Mouse (Mus musculus): Measurements from ENCODE around the gene Kynu. TPM values are rescaled to one million over a fixed set of nuclear protein-coding genes. Genes with fewer than 3 reads are reported as not detected.

The Kynu gene
- polyA plus RNA-seq, 1 experiment from 2014 or later: 0.08 TPM

DNA sequence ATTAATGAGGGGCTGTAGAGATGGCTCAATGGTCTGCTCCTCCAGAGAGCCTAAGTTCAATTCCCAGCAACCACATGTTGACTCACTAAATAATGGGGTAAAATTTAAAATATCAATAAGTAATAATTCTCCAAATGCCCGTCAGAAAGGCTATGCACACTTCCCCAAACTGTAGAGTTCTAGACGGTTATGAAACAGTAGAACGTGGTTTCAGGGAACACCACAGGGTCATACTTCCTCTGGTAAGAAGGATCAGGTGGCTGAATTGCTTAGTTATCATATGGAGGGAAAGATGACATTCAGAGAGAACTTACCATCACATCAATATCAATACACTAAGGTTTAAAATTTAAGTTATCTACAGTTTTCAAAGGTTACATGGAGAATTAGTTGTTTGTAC, 6.1 kb downstream of the Kynu start:
- no peaks in the 10 kb centered on the region for H3K27me3 ChIP-seq (replicated peaks; ENCODE audit: control insufficient read depth, insufficient read depth, low read length)
- no peaks in the 10 kb centered on the region for H3K4me1 ChIP-seq (replicated peaks; ENCODE audit: control insufficient read depth, insufficient read depth, low read length)
- no peak for ATAC-seq
- H3K4me3 ChIP-seq (replicated peaks; ENCODE audit: low read length): no peak overlapping the region
- no peaks in the 10 kb centered on the region for H3K9me3 ChIP-seq (ENCODE audit: control insufficient read depth, low read length)
- H3K27ac ChIP-seq (ENCODE audit: low read length): no peak overlapping the region
- H3K9ac ChIP-seq (replicated peaks; ENCODE audit: low read depth, low read length): no peak overlapping the region
- WGBS: 90% methylated on average over 3 of the region's 3 CpGs
- H3K4me2 ChIP-seq (ENCODE audit: low read length): no peak overlapping the region
- H3K36me3 ChIP-seq (ENCODE audit: control insufficient read depth, insufficient read depth): no peaks in the 10 kb centered on the region

DNA sequence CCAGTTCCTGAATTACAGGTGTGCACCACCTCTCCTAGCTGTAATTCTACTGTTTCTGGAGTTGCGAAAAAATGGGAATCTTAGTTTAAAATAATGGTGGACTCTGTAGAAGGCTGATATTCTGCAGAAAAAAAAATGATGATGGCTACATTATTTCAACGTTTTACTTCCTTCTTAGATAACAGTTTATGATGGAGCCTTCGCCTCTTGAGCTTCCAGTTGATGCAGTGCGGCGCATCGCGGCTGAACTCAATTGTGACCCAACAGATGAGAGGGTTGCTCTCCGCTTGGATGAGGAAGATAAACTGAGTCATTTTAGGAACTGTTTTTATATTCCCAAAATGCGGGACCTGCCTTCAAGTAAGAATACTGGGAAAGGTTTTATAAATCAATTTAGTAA, 7.7 kb downstream of the Kynu start:
- Histone ChIP-seq H3K4me2 (ENCODE audit: low read length) (no peak overlapping the region), H3K4me1 (replicated peaks; ENCODE audit: control insufficient read depth, insufficient read depth, low read length) (no peaks in the 10 kb centered on the region), H3K27me3 (replicated peaks; ENCODE audit: control insufficient read depth, insufficient read depth, low read length) (no peaks in the 10 kb centered on the region), H3K9me3 (ENCODE audit: control insufficient read depth, low read length) (no peaks in the 10 kb centered on the region), H3K9ac (replicated peaks; ENCODE audit: low read depth, low read length) (no peak overlapping the region), H3K27ac (ENCODE audit: low read length) (no peak overlapping the region), H3K4me3 (replicated peaks; ENCODE audit: low read length) (no peak overlapping the region), H3K36me3 (ENCODE audit: control insufficient read depth, insufficient read depth) (no peaks in the 10 kb centered on the region)
- WGBS: 92% methylated on average over 9 of the region's 9 CpGs
- ATAC-seq: no peak

DNA sequence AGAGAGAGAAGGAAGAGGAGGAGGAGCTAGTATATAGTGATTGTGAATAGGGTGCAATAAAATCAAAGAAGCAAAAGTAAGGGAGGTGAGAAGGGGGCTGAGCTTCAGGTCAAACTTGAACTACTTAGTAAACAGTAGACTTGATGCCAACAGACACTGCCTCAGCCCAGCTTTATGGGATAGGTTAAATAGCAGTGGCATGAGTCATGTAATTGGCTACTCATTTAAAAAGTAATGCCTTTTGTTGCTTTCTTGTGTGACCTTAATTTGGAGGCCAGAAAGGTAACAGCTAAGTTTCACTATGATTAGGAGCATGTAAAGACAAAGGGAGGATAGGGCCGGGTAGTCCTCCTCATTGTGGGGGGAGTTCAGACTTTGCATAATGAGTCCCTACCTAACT, 13.3 kb downstream of the Kynu start:
- no peaks in the 10 kb centered on the region for H3K27me3 ChIP-seq (replicated peaks; ENCODE audit: control insufficient read depth, insufficient read depth, low read length)
- no peaks in the 10 kb centered on the region for H3K36me3 ChIP-seq (ENCODE audit: control insufficient read depth, insufficient read depth)
- H3K4me2 ChIP-seq (ENCODE audit: low read length): no peak overlapping the region
- H3K4me1 ChIP-seq (replicated peaks; ENCODE audit: control insufficient read depth, insufficient read depth, low read length): no peaks in the 10 kb centered on the region
- 41% methylated on average over 1 of the region's 1 CpGs for WGBS
- no peak for ATAC-seq
- H3K4me3 ChIP-seq (replicated peaks; ENCODE audit: low read length): no peak overlapping the region
- no peak overlapping the region for H3K9ac ChIP-seq (replicated peaks; ENCODE audit: low read depth, low read length)
- no peaks in the 10 kb centered on the region for H3K9me3 ChIP-seq (ENCODE audit: control insufficient read depth, low read length)
- H3K27ac ChIP-seq (ENCODE audit: low read length): no peak overlapping the region

DNA sequence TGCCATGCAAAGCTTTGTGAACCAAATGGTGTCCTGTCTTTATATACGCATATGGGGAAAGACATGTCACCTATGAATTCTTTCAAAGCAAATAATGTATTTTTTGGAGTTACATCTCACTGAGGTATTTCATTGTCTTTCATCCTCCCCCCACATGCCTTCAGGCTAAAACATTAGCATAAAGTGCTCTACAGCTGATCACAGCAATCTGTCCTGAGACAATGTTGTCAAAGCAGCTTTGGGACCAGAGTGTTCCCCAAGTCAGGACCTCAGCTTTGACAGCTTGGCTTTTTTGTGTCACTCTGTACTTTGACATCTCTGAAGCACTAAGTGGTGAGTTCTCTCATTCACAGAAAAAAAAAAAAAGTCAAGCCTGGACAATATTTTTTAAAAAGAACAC, 18.4 kb downstream of the Kynu start:
- Histone ChIP-seq H3K27ac (ENCODE audit: low read length) (no peak overlapping the region), H3K4me3 (replicated peaks; ENCODE audit: low read length) (no peak overlapping the region), H3K36me3 (ENCODE audit: control insufficient read depth, insufficient read depth) (no peaks in the 10 kb centered on the region), H3K9ac (replicated peaks; ENCODE audit: low read depth, low read length) (no peak overlapping the region), H3K27me3 (replicated peaks; ENCODE audit: control insufficient read depth, insufficient read depth, low read length) (no peaks in the 10 kb centered on the region), H3K4me1 (replicated peaks; ENCODE audit: control insufficient read depth, insufficient read depth, low read length) (no peaks in the 10 kb centered on the region), H3K4me2 (ENCODE audit: low read length) (no peak overlapping the region), H3K9me3 (ENCODE audit: control insufficient read depth, low read length) (no peaks in the 10 kb centered on the region)
- no peak for ATAC-seq
- WGBS: 89% methylated on average over 1 of the region's 1 CpGs

DNA sequence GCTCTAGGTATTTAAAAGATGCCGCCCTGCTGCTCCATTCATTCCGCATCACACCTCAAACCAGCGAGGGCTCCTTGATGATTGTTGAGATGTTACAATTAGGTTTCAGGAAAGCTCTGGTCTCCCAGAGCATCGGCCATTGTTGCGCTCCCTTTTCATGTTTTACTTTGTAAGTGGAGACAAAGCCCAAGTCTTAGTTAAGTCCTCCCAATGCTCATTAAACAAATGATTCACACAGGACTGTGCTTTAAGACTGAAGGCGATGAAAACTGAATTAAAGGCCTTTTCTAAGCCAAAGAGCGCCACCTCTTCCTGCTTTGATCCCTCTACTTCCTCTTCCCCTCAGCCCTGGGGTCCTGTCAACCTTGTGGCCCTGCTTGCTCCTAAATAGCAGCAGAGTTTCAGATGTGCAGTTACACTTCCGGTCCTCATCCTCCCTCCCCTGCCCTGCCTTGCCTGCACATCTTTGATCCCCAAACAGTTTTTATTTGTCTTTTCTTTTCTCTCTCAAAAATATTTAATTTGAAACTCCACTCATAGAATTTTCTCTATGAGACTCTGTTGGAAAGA, 28.2 kb downstream of the Kynu start:
- H3K27ac ChIP-seq (ENCODE audit: low read length): no peak overlapping the region
- H3K4me2 ChIP-seq (ENCODE audit: low read length): no peak overlapping the region
- H3K4me1 ChIP-seq (replicated peaks; ENCODE audit: control insufficient read depth, insufficient read depth, low read length): no peaks in the 10 kb centered on the region
- H3K9me3 ChIP-seq (ENCODE audit: control insufficient read depth, low read length): no peaks in the 10 kb centered on the region
- H3K4me3 ChIP-seq (replicated peaks; ENCODE audit: low read length): no peak overlapping the region
- WGBS: 6% methylated on average over 8 of the region's 8 CpGs
- no peak for ATAC-seq
- no peaks in the 10 kb centered on the region for H3K36me3 ChIP-seq (ENCODE audit: control insufficient read depth, insufficient read depth)
- no peak overlapping the region for H3K9ac ChIP-seq (replicated peaks; ENCODE audit: low read depth, low read length)
- no peaks in the 10 kb centered on the region for H3K27me3 ChIP-seq (replicated peaks; ENCODE audit: control insufficient read depth, insufficient read depth, low read length)

DNA sequence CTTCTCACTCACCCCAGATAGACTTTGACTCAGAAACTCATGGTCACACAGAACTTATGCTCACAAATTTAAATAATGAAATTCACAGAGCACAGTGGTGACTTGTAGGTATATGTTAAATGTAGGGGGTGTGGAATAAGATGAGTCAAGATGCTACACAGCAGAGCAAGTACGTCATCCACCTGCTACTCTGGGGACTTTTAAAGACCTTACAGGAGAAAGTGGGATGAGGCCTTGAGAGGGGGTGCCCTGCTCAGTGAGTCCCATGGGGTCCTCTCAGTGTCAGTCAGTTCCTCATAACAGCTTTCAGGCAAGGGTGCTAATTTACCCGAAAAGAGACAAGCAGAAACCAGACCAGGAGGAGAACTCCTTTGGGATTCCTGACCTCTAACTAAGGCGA, 30.4 kb downstream of the Kynu start:
- no peaks in the 10 kb centered on the region for H3K36me3 ChIP-seq (ENCODE audit: control insufficient read depth, insufficient read depth)
- no peaks in the 10 kb centered on the region for H3K27me3 ChIP-seq (replicated peaks; ENCODE audit: control insufficient read depth, insufficient read depth, low read length)
- no peak overlapping the region for H3K27ac ChIP-seq (ENCODE audit: low read length)
- no peak for ATAC-seq
- no peak overlapping the region for H3K9ac ChIP-seq (replicated peaks; ENCODE audit: low read depth, low read length)
- WGBS: 94% methylated on average over 3 of the region's 3 CpGs
- H3K4me1 ChIP-seq (replicated peaks; ENCODE audit: control insufficient read depth, insufficient read depth, low read length): no peaks in the 10 kb centered on the region
- H3K4me3 ChIP-seq (replicated peaks; ENCODE audit: low read length): no peak overlapping the region
- no peaks in the 10 kb centered on the region for H3K9me3 ChIP-seq (ENCODE audit: control insufficient read depth, low read length)
- H3K4me2 ChIP-seq (ENCODE audit: low read length): no peak overlapping the region

DNA sequence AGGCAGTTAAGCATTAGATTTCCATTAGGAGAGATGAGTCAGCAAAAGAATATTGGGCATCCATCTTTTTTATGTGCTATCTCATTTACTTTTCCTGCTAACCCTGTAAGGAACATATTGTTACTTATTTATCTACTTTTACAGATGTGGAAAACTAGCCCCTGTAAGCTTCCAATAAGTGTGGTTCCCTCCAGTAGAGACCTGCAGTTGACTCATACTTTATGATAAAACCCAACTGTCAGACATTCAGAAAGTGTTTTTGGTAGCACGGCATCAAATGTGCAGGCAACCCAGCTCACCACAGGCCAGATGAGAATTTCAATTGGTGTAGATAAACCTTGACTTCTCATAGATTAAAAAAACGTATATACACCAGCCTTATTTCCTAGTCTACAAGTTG, 32.7 kb downstream of the Kynu start:
- H3K36me3 ChIP-seq (ENCODE audit: control insufficient read depth, insufficient read depth): no peaks in the 10 kb centered on the region
- no peak overlapping the region for H3K4me3 ChIP-seq (replicated peaks; ENCODE audit: low read length)
- no peaks in the 10 kb centered on the region for H3K4me1 ChIP-seq (replicated peaks; ENCODE audit: control insufficient read depth, insufficient read depth, low read length)
- no peak for ATAC-seq
- H3K9ac ChIP-seq (replicated peaks; ENCODE audit: low read depth, low read length): no peak overlapping the region
- no peak overlapping the region for H3K27ac ChIP-seq (ENCODE audit: low read length)
- H3K4me2 ChIP-seq (ENCODE audit: low read length): no peak overlapping the region
- WGBS: 87% methylated on average over 2 of the region's 2 CpGs
- no peaks in the 10 kb centered on the region for H3K27me3 ChIP-seq (replicated peaks; ENCODE audit: control insufficient read depth, insufficient read depth, low read length)
- no peaks in the 10 kb centered on the region for H3K9me3 ChIP-seq (ENCODE audit: control insufficient read depth, low read length)

DNA sequence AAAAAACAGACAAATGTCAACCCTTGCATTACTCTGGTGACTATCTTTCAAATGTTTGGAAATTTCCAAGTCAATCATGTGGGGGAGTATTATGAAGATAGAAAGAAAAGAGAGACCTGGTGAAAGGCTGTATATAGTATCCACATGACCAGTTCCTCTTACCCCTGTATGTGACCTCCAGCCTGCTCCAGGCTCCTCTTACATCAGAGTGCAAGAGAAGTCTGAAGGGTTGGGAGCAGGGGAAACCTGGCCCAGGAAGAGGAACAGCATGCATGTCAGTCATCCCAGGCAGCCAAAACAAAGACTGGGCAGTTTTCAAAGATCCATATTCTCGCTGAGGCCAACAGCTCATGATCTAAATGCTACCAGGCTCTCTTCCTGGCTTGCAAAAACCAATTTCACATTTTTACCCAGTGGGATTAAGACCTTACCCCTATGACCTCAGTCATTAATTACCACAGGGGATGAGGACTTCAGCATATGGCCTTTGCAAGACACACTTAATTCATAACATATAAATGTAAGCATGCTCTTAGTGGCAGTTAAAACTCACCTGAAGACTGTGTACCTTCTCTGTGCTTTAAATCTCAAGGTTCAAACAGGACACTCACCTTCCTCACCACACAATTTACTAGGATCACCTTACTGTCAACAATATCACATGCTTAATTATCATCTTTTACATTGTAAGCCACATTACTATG, 37.0 kb downstream of the Kynu start:
- Histone ChIP-seq H3K9me3 (ENCODE audit: control insufficient read depth, low read length) (no peaks in the 10 kb centered on the region), H3K4me3 (replicated peaks; ENCODE audit: low read length) (no peak overlapping the region), H3K36me3 (ENCODE audit: control insufficient read depth, insufficient read depth) (no peaks in the 10 kb centered on the region), H3K4me2 (ENCODE audit: low read length) (no peak overlapping the region), H3K4me1 (replicated peaks; ENCODE audit: control insufficient read depth, insufficient read depth, low read length) (no peaks in the 10 kb centered on the region), H3K27ac (ENCODE audit: low read length) (no peak overlapping the region), H3K9ac (replicated peaks; ENCODE audit: low read depth, low read length) (no peak overlapping the region), H3K27me3 (replicated peaks; ENCODE audit: control insufficient read depth, insufficient read depth, low read length) (no peaks in the 10 kb centered on the region)
- WGBS: 70% methylated on average over 1 of the region's 1 CpGs
- no peak for ATAC-seq

DNA sequence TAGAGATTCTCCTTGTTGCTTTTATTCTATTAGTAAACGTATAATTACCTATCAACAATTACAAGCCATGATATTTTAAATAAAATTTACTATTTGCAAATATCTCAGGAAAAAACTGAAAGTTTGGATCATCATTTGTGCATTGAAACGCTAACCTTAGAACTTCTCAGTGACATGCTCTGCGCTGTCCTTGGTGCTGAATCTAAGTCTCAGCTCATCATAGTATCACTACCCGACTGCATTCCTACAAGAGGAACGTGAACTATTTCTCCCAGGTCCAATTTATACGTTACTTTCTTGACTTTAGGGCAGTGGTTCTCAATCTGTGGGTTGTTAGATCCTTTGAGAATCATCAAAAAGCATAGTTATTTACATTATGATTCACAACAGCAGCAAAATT, 58.4 kb downstream of the Kynu start:
- Histone ChIP-seq H3K9ac (replicated peaks; ENCODE audit: low read depth, low read length) (no peak overlapping the region), H3K4me1 (replicated peaks; ENCODE audit: control insufficient read depth, insufficient read depth, low read length) (no peaks in the 10 kb centered on the region), H3K36me3 (ENCODE audit: control insufficient read depth, insufficient read depth) (no peaks in the 10 kb centered on the region), H3K9me3 (ENCODE audit: control insufficient read depth, low read length) (no peaks in the 10 kb centered on the region), H3K4me2 (ENCODE audit: low read length) (no peak overlapping the region), H3K4me3 (replicated peaks; ENCODE audit: low read length) (no peak overlapping the region), H3K27ac (ENCODE audit: low read length) (no peak overlapping the region), H3K27me3 (replicated peaks; ENCODE audit: control insufficient read depth, insufficient read depth, low read length) (no peaks in the 10 kb centered on the region)
- ATAC-seq: no peak
- 10% methylated on average over 6 of the region's 6 CpGs for WGBS

DNA sequence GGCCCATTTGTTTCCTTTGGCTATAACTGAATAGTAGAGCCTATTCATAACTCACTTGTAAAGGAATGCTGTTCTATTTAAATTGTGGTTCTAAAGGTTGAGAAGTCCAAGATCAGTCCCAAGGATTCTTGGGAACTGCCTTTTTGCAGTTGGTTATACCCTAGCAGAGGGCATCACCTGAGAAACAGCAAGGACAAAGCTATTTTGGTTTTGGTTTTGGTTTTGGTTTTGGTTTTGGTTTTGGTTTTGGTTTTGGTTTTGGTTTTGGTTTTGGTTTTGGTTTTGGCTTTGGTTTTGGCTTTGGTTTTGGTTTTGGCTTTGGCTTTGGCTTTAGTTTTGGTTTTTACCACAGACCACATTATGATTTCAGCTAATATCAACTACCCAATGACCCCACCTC, 66.0 kb downstream of the Kynu start:
- no peak for ATAC-seq
- no peaks in the 10 kb centered on the region for H3K4me1 ChIP-seq (replicated peaks; ENCODE audit: control insufficient read depth, insufficient read depth, low read length)
- H3K9ac ChIP-seq (replicated peaks; ENCODE audit: low read depth, low read length): no peak overlapping the region
- no peak overlapping the region for H3K4me2 ChIP-seq (ENCODE audit: low read length)
- H3K9me3 ChIP-seq (ENCODE audit: control insufficient read depth, low read length): no peaks in the 10 kb centered on the region
- H3K27me3 ChIP-seq (replicated peaks; ENCODE audit: control insufficient read depth, insufficient read depth, low read length): no peaks in the 10 kb centered on the region
- no peak overlapping the region for H3K27ac ChIP-seq (ENCODE audit: low read length)
- H3K36me3 ChIP-seq (ENCODE audit: control insufficient read depth, insufficient read depth): no peaks in the 10 kb centered on the region
- no peak overlapping the region for H3K4me3 ChIP-seq (replicated peaks; ENCODE audit: low read length)
